Mouse (Mus musculus) cortical plate, adult 2 months (tissue): ENCODE results near the gene Intu.

Source experiments
- CTCF ChIP-seq: fragments of 200-500 bp; IDR thresholded peaks from 2 replicates; pipeline ENCODE4 v1.5.1; 2011; ENCODE audit warnings: mild to moderate bottlenecking, control low read depth, low read length; ENCODE audit not compliant: insufficient read depth; ENCODE audit errors: extremely low read depth
- POLR2A ChIP-seq: fragments of 200-500 bp; IDR thresholded peaks from 2 replicates; pipeline ENCODE4 v1.6.1; 2011; ENCODE audit warnings: mild to moderate bottlenecking, low read length, control low read depth; ENCODE audit not compliant: insufficient read depth; ENCODE audit errors: extremely low read depth

- TF ChIP-seq POLR2A (no peak), CTCF (no peak)
Observed at GRCm38 (mm10) chr3:40669395-40669794, 138.3 kb downstream of the Intu start.
